Mouse (Mus musculus) kidney, embryonic 15.5 days (tissue): ENCODE measurements around the gene Insyn1. TPM values are rescaled to one million over a fixed set of nuclear protein-coding genes. Genes with fewer than 3 reads are reported as not detected.

Source experiments
- ATAC-seq: fragments of 200-750 bp; cut with Nextera tagmentation; replicated peaks from 2 replicates; pipeline ENCODE4 v1.8.0; 2017; ENCODE audit warnings: moderate TSS enrichment; ENCODE audit not compliant: low FRiP score
- H3K27ac ChIP-seq: fragments of 300-500 bp; sonication (generic); 2 replicates; pipeline ENCODE4 v1.5.1; 2015; ENCODE audit warnings: mild to moderate bottlenecking, inconsistent platforms
- H3K27me3 ChIP-seq: fragments of 300-500 bp; sonication (generic); 2 replicates; pipeline ENCODE4 v1.6.1; 2015; ENCODE audit warnings: inconsistent platforms
- H3K36me3 ChIP-seq: fragments of 300-500 bp; sonication (generic); 2 replicates; pipeline ENCODE4 v1.6.1; 2015; ENCODE audit warnings: inconsistent platforms
- H3K4me1 ChIP-seq: fragments of 300-500 bp; sonication (generic); 2 replicates; pipeline ENCODE4 v1.6.1; 2015; ENCODE audit warnings: inconsistent platforms
- H3K4me2 ChIP-seq: fragments of 300-500 bp; sonication (generic); 2 replicates; pipeline ENCODE4 v1.6.1; 2015; ENCODE audit warnings: moderate library complexity, mild to moderate bottlenecking, inconsistent platforms
- H3K4me3 ChIP-seq: fragments of 300-500 bp; sonication (generic); replicated peaks from 2 replicates; pipeline ENCODE4 v1.5.1; 2015; ENCODE audit warnings: mild to moderate bottlenecking, inconsistent platforms
- H3K9ac ChIP-seq: fragments of 300-500 bp; sonication (generic); 2 replicates; pipeline ENCODE4 v1.6.1; 2015; ENCODE audit warnings: mild to moderate bottlenecking, inconsistent platforms
- H3K9me3 ChIP-seq: fragments of 300-500 bp; sonication (generic); replicated peaks from 2 replicates; pipeline ENCODE4 v1.6.1; 2016; ENCODE audit warnings: inconsistent platforms
- WGBS: fragments of 180-500 bp; shearing (Covaris S2); methylation state at CpG from one replicate; pipeline ENCODE4 v1.1.7; 2015; ENCODE audit warnings: mixed read lengths; 5-methylcytosine and 5-hydroxymethylcytosine counted together
- polyA plus RNA-seq: library from polyadenylated mRNA; unstranded; fragments of >200 nt; fragmentation: Nextera tagmentation; extraction: Ambion mirVana; gene quantifications from 2 replicates; pipeline ENCODE4 v1.2.1, GENCODE M21; 2015

Gene Insyn1
- polyA plus RNA-seq, 1 experiment from 2014 or later = 2.3 TPM

- WGBS = 71% methylated on average over 4 of the region's 4 CpGs
- H3K4me1 ChIP-seq = peaks cover 30% of the 10 kb centered on the region
Measured at GRCm38 (mm10) chr9:58544879-58545324, 56.5 kb downstream of the Insyn1 start.

DNA sequence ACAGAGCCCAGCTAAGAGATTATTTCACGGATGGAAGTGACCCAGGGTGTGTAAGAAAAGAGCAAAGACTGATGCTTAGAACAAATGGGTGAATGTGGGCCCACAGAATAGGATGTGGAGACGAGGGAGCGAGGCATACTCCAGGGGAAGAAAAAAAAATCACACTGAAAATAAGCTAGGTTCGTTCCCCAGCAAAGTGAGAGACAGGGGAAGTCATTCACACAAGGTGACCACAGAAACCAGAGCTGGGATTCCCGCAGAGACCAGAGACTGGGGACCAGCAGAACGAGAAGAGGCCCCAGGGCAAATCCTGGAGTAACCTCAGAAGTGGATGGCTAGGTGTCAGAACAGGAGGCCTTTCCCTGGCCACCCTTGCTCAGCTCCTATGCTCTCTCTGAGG, 57.0 kb downstream of the Insyn1 start:
- ATAC-seq = no peak
- Histone ChIP-seq H3K4me1 (peaks cover 31% of the 10 kb centered on the region), H3K4me3 (no peak overlapping the region), H3K27me3 (no peaks in the 10 kb centered on the region), H3K4me2 (no peak overlapping the region), H3K27ac (no peak overlapping the region), H3K9ac (no peak overlapping the region), H3K36me3 (no peaks in the 10 kb centered on the region), H3K9me3 (no peaks in the 10 kb centered on the region)
- WGBS = 72% methylated on average over 6 of the region's 6 CpGs

More at GRCm38 (mm10) chr9:58544879-58545324, 56.5 kb downstream of the Insyn1 start:
- Histone ChIP-seq H3K36me3 (no peaks in the 10 kb centered on the region; the same call in 1 of the 2 replicates), H3K4me2 (peak overlapping the region; percentile 32), H3K9ac (no peak overlapping the region), H3K27ac (no peak overlapping the region), H3K4me3 (no peak overlapping the region), H3K9me3 (no peaks in the 10 kb centered on the region), H3K27me3 (no peaks in the 10 kb centered on the region)
- no peak for ATAC-seq

DNA sequence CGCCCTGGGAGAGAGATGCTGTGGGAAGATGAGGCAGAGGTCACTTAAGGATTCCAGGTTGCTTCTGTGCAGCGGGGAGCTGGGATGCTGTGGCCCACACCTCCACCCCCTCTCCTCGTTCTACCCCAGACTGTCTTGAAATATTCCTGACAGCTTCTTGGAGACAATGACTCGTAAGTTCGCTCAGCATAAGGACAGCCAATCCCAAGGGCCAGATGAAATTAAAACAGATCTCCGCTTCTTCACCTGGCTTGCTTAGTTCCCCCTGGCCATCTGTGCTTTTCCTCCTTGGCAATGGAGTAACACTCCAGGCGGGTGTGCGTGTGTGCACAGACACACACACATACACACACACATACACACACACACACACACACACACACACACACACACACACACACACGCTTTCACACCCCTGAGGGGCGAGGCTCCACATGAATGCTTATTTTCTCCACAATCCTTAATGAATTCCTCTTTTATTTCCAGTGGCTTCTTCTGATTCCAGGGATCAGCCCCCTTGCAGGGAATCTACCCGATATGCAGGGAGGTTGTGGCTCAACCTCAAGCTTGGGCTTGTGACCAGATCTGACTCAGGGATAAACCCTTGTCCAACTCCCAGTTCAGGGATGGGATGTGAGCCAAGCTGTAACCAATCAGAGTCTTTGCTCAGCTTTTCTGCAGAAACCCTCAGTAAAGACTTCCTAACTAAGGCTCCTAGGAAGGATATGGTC, 58.4 kb downstream of the Insyn1 start:
- WGBS = 81% methylated on average over 11 of the region's 11 CpGs
- no peaks in the 10 kb centered on the region for H3K27me3 ChIP-seq
- no peak overlapping the region for H3K4me2 ChIP-seq
- H3K9ac ChIP-seq = no peak overlapping the region
- H3K4me3 ChIP-seq = no peak overlapping the region
- peaks cover 22% of the 10 kb centered on the region for H3K4me1 ChIP-seq
- ATAC-seq = no peak
- H3K36me3 ChIP-seq = no peaks in the 10 kb centered on the region
- no peaks in the 10 kb centered on the region for H3K9me3 ChIP-seq
- no peak overlapping the region for H3K27ac ChIP-seq

DNA sequence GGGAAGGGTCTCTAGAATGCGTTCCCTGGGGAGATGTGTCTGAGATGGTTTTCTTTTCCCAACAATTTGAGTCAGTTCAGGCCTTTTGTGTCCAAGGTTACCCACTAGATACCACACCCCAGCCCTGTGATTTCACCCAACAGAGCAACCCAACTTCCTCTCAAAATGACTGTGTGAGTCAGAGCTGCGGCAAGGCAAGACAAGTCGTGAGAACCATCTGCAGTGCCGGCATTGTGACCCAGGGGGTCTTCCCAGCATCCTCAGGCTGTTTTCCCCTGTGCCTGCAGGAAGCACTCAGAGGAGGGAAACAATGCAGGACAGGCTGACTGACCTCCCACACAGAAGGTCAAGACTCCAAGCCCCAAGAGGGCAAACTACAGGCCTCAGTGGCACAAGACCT, 60.5 kb downstream of the Insyn1 start:
- no peaks in the 10 kb centered on the region for H3K36me3 ChIP-seq
- ATAC-seq = no peak
- no peak overlapping the region for H3K4me2 ChIP-seq
- peaks cover 27% of the 10 kb centered on the region for H3K4me1 ChIP-seq
- H3K9me3 ChIP-seq = no peaks in the 10 kb centered on the region
- no peak overlapping the region for H3K9ac ChIP-seq
- no peaks in the 10 kb centered on the region for H3K27me3 ChIP-seq
- no peak overlapping the region for H3K4me3 ChIP-seq
- 57% methylated on average over 4 of the region's 4 CpGs for WGBS
- no peak overlapping the region for H3K27ac ChIP-seq

Other genes with a start within 250 kb of the Insyn1 start
- gene Pml, start 238.8 kb upstream of the Insyn1 start, polyA plus RNA-seq = 21.0 and 24.7 TPM in 2 replicates
- 29.9 and 33.6 TPM in 2 replicates for gene Stoml1, start 235.4 kb upstream of the Insyn1 start, polyA plus RNA-seq
- 33.2 and 39.7 TPM in 2 replicates for gene Loxl1, start 175.4 kb upstream of the Insyn1 start, polyA plus RNA-seq
- gene Tbc1d21, start 118.1 kb upstream of the Insyn1 start, polyA plus RNA-seq = not detected in 2 replicates
- 35.7 and 38.4 TPM in 2 replicates for gene Cd276, start 66.8 kb downstream of the Insyn1 start, polyA plus RNA-seq
- gene Nptn, start 93.6 kb downstream of the Insyn1 start, polyA plus RNA-seq = 124 and 136 TPM in 2 replicates